Mouse (Mus musculus) CH12.LX (cell line): ENCODE data around the gene Prkg1.

ENCODE experiments used
- CTCF ChIP-seq, 2 experiments: IDR thresholded peaks in 1 of 2; conservative IDR thresholded peaks in 1 of 2; 2 replicates each; pipeline ENCODE4 v1.5.1; 2011 to 2012; ENCODE audit warnings: low read depth in 2 of 2, low read length in 2 of 2, improper control_type of control experiment in 1 of 2, inconsistent platforms in 1 of 2, mild to moderate bottlenecking in 1 of 2, moderate library complexity in 1 of 2
- EP300 ChIP-seq: IDR thresholded peaks from 2 replicates; pipeline ENCODE4 v1.6.1; 2011; ENCODE audit warnings: low read length, improper control_type of control experiment
- POLR2A ChIP-seq: IDR thresholded peaks from 2 replicates; pipeline ENCODE4 v1.6.1; 2011; ENCODE audit warnings: low read depth, mild to moderate bottlenecking, improper control_type of control experiment, low read length
- TCF12 ChIP-seq: IDR thresholded peaks from 2 replicates; pipeline ENCODE4 v1.6.1; 2014; ENCODE audit warnings: low read depth, mild to moderate bottlenecking, inconsistent platforms, low read length, improper control_type of control experiment

DNA sequence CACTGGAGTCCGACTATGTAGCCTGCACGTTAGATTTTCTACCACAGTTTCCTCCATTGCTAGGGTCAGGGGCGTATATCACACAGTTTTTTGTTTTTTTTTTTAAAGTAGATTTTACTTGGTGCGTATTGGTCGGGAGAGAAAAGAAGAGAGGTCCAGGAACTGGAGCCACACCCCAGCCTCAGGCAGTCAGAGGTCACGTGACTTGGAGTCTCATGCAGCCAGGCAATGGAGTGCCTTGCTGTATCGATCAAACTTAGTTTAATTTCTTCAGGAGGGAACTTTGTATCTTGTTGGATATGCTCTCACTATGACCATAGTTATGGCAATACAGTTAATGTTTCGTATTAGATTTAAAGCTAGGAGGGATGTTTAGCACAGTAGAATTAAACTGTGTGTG is 1212.6 kb downstream of the Prkg1 start:
- TF ChIP-seq POLR2A (no peak), TCF12 (no peak), EP300 (no peak), CTCF (conservative IDR thresholded peaks at IDR 0.05 in 1 of 2, IDR thresholded peaks at IDR 0.05 in 1 of 2; ENCODE audit: low read depth in 2 of 2, low read length in 2 of 2) (no peak)
